Mouse (Mus musculus): ENCODE results near the gene Gstcd. TPM values are rescaled to one million over a fixed set of nuclear protein-coding genes. Genes with fewer than 3 reads are reported as not detected.
A peak's percentile ranks its signal among the peaks of the same experiment; 100 is the strongest.

The Gstcd gene
- polyA plus RNA-seq, 1 experiment from 2014 or later = 3.7 TPM

DNA sequence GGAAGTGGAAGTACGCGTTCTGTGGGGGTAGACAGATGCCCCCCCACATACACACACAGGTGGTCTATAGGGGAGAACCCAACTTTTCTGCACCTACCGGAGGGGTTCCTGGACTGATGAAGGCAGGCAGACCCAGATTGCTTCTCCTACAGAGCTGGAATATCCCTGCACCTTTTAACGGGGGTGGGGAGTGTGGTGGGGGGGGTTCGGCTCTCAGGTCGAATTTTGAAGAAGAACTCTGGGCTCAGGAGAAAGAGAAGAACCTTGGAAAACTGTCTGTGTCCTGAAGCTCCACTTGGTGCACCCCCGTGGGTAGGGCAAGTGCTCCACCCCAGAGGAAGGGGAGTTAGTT lies 141.3 kb downstream of the Gstcd start:
- Histone ChIP-seq H3K9me3 (replicated peaks) (no peaks in the 10 kb centered on the region), H3K27me3 (peaks cover 53% of the 10 kb centered on the region), H3K27ac (no peak overlapping the region), H3K4me2 (peak overlapping the region; percentile 78), H3K4me3 (replicated peaks) (peak overlapping the region; percentile 62), H3K9ac (peak overlapping the region; percentile 39; the same call in 1 of the 2 replicates), H3K36me3 (no peaks in the 10 kb centered on the region), H3K4me1 (replicated peaks) (peaks cover 4% of the 10 kb centered on the region; the same call in 1 of the 2 replicates)
- no peak for DNase-seq
- no peak; the same call in 1 of the 2 replicates for ATAC-seq (ENCODE audit: low read depth)
- WGBS (ENCODE audit: insufficient replicate concordance) = 15% methylated on average over 7 of the region's 7 CpGs

DNA sequence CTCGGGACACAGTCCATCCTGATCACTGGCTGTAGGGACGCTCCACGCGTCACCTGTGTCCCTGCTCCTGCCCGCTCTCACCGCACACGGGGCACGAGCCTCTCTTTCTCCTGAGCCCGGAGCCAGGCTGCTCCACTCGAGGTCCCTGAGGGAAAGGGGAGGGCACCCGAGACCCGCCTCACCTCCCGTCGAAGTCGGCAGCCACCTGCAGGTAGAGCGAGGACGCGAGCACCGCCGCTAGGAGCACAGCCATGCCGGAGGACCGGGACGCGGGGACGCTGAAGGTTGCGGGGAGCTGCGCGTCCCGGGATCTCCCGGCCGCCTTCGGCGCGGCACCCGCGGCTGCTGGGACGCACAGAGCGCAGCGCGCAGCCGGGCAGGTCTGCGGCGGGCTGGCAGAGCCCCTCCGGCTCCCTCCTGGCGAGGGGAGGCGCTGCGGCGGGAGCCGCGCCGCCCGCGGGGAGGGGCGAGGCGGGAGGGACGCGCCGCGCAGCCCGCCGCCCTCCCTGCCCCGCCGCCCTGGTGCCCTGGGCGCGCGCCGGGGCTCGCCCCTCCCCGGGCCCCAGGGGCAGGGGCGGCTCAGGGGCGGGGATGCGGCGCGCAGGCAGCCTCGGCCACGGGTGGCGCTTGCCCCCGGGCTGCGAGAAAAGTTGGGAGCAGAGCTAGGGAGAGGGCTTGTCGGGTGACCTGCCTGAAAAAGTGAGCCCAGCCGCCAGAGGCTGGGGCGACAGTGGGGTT lies 141.9 kb downstream of the Gstcd start, which contains the start of gene Npnt:
Gene Npnt, minus strand, starts transcription at position 501 of the 738 bp plus-strand sequence.
- Histone ChIP-seq H3K4me2 (peak within 1 kb of the TSS; percentile 78), H3K27ac (no peak within 1 kb of the TSS), H3K36me3 (no peaks in the 10 kb centered on the region), H3K4me1 (replicated peaks) (peaks cover 4% of the 10 kb centered on the region; the same call in 1 of the 2 replicates), H3K9me3 (replicated peaks) (no peaks in the 10 kb centered on the region), H3K4me3 (replicated peaks) (peak within 1 kb of the TSS; percentile 62), H3K27me3 (peaks cover 53% of the 10 kb centered on the region), H3K9ac (peak within 1 kb of the TSS; percentile 39)
- ATAC-seq (ENCODE audit: low read depth) (peak; percentile 67), DNase-seq (no peak)
- WGBS (ENCODE audit: insufficient replicate concordance) = under 1% methylated on average over 71 of the region's 82 CpGs

GRCm38 (mm10) chr3:132949380-132949790 lies 142.4 kb downstream of the Gstcd start:
- H3K27ac ChIP-seq = no peak overlapping the region
- no peaks in the 10 kb centered on the region for H3K9me3 ChIP-seq (replicated peaks)
- H3K36me3 ChIP-seq = no peaks in the 10 kb centered on the region
- peak overlapping the region; percentile 62 for H3K4me3 ChIP-seq (replicated peaks)
- H3K4me1 ChIP-seq (replicated peaks) = peaks cover 4% of the 10 kb centered on the region; the same call in 1 of the 2 replicates
- DNase-seq (no peak), ATAC-seq (ENCODE audit: low read depth) (peak; percentile 27)
- WGBS (ENCODE audit: insufficient replicate concordance) = 0% methylated on average over 21 of the region's 26 CpGs
- H3K9ac ChIP-seq = peak overlapping the region; percentile 39; the same call in 1 of the 2 replicates
- H3K27me3 ChIP-seq = peaks cover 53% of the 10 kb centered on the region
- peak overlapping the region; percentile 78 for H3K4me2 ChIP-seq

- ATAC-seq (ENCODE audit: low read depth) = no peak
- no peak overlapping the region for H3K4me3 ChIP-seq (replicated peaks)
- H3K9ac ChIP-seq = no peak overlapping the region
- no peaks in the 10 kb centered on the region for H3K9me3 ChIP-seq (replicated peaks)
- H3K4me2 ChIP-seq = no peak overlapping the region
- H3K36me3 ChIP-seq = no peaks in the 10 kb centered on the region
- WGBS (ENCODE audit: insufficient replicate concordance) = 23% methylated on average over 7 of the region's 7 CpGs
- no peak overlapping the region for H3K27ac ChIP-seq
- DNase-seq = no peak
- H3K4me1 ChIP-seq (replicated peaks) = peaks cover 4% of the 10 kb centered on the region; the same call in 1 of the 2 replicates
- peaks cover 53% of the 10 kb centered on the region for H3K27me3 ChIP-seq
Observed at GRCm38 (mm10) chr3:132948298-132948795, 143.5 kb downstream of the Gstcd start.

GRCm38 (mm10) chr3:132946086-132946485 lies 145.7 kb downstream of the Gstcd start:
- ATAC-seq (ENCODE audit: low read depth) = no peak
- WGBS (ENCODE audit: insufficient replicate concordance) = 68% methylated on average over 5 of the region's 5 CpGs
- no peak overlapping the region for H3K4me3 ChIP-seq (replicated peaks)

DNA sequence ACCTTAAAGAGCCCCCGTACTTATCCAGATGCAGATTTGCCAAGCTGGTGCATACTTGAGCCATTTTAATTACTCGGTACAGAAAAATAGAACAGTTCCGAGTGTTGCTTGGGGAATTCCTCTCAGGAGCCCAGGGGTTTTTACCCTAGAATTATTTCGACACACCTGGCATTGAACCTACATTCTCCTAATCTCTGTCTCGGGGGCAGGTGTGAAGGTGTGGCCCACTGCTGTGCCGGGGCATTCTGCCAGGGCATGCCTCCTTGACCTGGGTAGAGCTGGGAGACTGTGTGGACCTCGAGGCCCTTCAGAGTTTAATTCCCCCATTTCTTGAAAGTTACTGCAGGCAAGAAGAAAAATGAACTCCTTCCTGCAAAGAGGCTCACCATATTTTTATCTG lies 146.2 kb downstream of the Gstcd start:
- WGBS (ENCODE audit: insufficient replicate concordance) = 67% methylated on average over 7 of the region's 7 CpGs
- no peak overlapping the region for H3K4me3 ChIP-seq (replicated peaks)
- H3K9ac ChIP-seq = no peak overlapping the region
- no peak for ATAC-seq (ENCODE audit: low read depth)
- H3K4me1 ChIP-seq (replicated peaks) = peaks cover 4% of the 10 kb centered on the region; the same call in 1 of the 2 replicates
- DNase-seq = no peak
- no peak overlapping the region for H3K27ac ChIP-seq
- no peaks in the 10 kb centered on the region for H3K36me3 ChIP-seq
- H3K27me3 ChIP-seq = peaks cover 43% of the 10 kb centered on the region
- no peak overlapping the region for H3K4me2 ChIP-seq
- no peaks in the 10 kb centered on the region for H3K9me3 ChIP-seq (replicated peaks)

More at GRCm38 (mm10) chr3:132946086-132946485, 145.7 kb downstream of the Gstcd start:
- H3K36me3 ChIP-seq = no peaks in the 10 kb centered on the region
- no peaks in the 10 kb centered on the region for H3K9me3 ChIP-seq (replicated peaks)
- peaks cover 47% of the 10 kb centered on the region for H3K27me3 ChIP-seq
- H3K9ac ChIP-seq = no peak overlapping the region
- no peak overlapping the region for H3K4me2 ChIP-seq
- no peak overlapping the region for H3K27ac ChIP-seq
- DNase-seq = no peak
- peaks cover 4% of the 10 kb centered on the region; the same call in 1 of the 2 replicates for H3K4me1 ChIP-seq (replicated peaks)

- 77% methylated on average over 3 of the region's 3 CpGs for WGBS (ENCODE audit: insufficient replicate concordance)
- ATAC-seq (ENCODE audit: low read depth) (no peak), DNase-seq (no peak)
- Histone ChIP-seq H3K4me1 (replicated peaks) (peaks cover 4% of the 10 kb centered on the region; the same call in 1 of the 2 replicates), H3K4me3 (replicated peaks) (no peak overlapping the region), H3K27me3 (peaks cover 32% of the 10 kb centered on the region), H3K36me3 (no peaks in the 10 kb centered on the region), H3K9ac (no peak overlapping the region), H3K4me2 (no peak overlapping the region), H3K27ac (no peak overlapping the region), H3K9me3 (replicated peaks) (no peaks in the 10 kb centered on the region)
Observed at GRCm38 (mm10) chr3:132944609-132945008, 147.2 kb downstream of the Gstcd start.

- no peak overlapping the region for H3K4me2 ChIP-seq
- WGBS (ENCODE audit: insufficient replicate concordance) = 66% methylated on average over 7 of the region's 7 CpGs
- peaks cover 28% of the 10 kb centered on the region for H3K27me3 ChIP-seq
- no peak overlapping the region for H3K9ac ChIP-seq
- H3K4me1 ChIP-seq (replicated peaks) = peaks cover 2% of the 10 kb centered on the region; the same call in 1 of the 2 replicates
- no peaks in the 10 kb centered on the region for H3K9me3 ChIP-seq (replicated peaks)
- H3K36me3 ChIP-seq = no peaks in the 10 kb centered on the region
- ATAC-seq (ENCODE audit: low read depth) (no peak), DNase-seq (no peak)
- no peak overlapping the region for H3K4me3 ChIP-seq (replicated peaks)
- H3K27ac ChIP-seq = no peak overlapping the region
Observed at GRCm38 (mm10) chr3:132944193-132944592, 147.6 kb downstream of the Gstcd start.

DNA sequence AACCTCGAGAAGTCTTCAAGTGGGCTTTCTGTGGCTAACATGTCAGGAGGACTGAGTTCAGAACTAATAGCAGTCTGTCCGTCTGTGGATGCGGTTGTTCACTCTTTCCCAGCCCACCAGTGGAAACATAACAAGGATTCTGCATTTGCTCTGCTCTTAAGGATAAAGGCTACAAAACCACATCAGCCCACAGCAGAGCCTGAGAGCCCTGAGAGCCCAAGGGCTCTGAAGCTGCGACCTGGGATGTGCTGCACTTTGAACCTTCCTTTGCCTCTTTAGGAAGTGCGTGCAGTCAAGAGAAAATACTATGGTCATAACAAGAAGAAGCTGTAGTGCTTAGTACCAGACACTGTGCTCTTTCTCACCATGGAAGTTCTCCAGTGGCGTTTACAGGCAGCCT lies 149.1 kb downstream of the Gstcd start:
- DNase-seq (no peak), ATAC-seq (ENCODE audit: low read depth) (no peak)
- WGBS (ENCODE audit: insufficient replicate concordance) = 67% methylated on average over 6 of the region's 6 CpGs

DNA sequence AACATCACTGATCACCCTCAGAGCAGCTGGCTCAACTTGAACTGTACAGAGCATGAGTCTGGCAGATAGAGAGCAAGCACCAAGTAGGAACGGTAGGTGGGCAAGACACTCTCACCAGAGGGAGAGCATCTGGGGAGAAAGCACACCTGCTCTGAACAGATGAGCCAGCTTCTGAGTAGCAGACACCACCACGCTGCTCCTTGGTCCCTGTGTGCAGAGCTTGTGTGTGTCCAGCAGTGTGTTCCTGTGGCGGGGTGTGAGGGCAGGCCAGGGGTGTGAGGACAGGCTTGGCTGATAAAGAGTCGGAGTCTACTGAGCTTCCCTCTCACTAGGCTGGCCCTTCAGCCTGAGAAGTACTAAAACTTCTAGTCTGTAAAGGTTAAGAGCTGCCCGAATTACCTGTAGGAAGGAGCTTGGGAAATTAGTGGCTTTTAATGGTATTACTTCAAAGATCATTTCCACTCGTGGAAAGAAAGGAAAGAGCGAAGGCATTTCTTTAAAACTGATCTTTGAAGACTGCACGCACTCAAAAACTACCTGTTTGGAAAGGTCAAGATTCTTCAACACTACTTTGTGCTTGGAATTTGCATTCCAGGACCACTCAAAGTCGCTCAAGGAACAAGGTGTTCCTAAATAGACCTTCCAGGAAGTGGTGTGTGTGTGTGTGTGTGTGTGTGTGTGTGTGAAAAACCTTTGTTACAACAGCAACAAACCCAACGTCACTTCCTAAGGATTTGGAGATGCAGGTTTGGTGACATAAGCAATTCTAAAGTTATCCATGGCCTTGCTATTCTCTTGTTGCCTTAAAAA lies 151.4 kb downstream of the Gstcd start:
- 61% methylated on average over 10 of the region's 10 CpGs for WGBS (ENCODE audit: insufficient replicate concordance)
- H3K9ac ChIP-seq = no peak overlapping the region
- no peak overlapping the region for H3K27ac ChIP-seq
- no peak overlapping the region for H3K4me3 ChIP-seq (replicated peaks)
- no peaks in the 10 kb centered on the region for H3K4me1 ChIP-seq (replicated peaks)
- DNase-seq = no peak
- H3K36me3 ChIP-seq = no peaks in the 10 kb centered on the region
- H3K4me2 ChIP-seq = no peak overlapping the region
- ATAC-seq (ENCODE audit: low read depth) = no peak
- H3K9me3 ChIP-seq (replicated peaks) = no peaks in the 10 kb centered on the region
- H3K27me3 ChIP-seq = no peaks in the 10 kb centered on the region

More for the DNA sequence above, 149.1 kb downstream of the Gstcd start:
- Histone ChIP-seq H3K36me3 (no peaks in the 10 kb centered on the region), H3K9ac (no peak overlapping the region), H3K4me2 (no peak overlapping the region), H3K4me1 (replicated peaks) (no peaks in the 10 kb centered on the region), H3K27ac (no peak overlapping the region), H3K4me3 (replicated peaks) (no peak overlapping the region), H3K9me3 (replicated peaks) (no peaks in the 10 kb centered on the region), H3K27me3 (peaks cover 14% of the 10 kb centered on the region)

DNA sequence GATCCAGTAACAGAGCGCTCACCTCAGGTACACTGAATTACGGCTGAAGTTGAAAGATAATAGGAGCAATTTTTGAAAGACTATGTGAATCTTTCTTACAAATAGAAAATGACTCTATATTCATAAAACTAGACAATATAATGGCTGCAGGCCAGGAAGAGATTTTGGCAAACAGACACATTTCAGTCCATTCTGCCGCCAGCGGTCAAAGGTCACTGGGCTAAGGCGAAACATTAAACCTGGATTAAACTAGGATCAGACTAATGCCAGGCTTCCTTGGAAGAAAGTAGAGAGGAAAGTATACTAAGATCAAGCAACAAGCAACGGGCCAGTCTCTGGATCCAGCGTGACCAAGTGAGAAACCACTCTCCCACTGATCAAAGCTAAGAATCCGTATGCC lies 152.8 kb downstream of the Gstcd start:
- 76% methylated on average over 8 of the region's 8 CpGs for WGBS (ENCODE audit: insufficient replicate concordance)

More for the DNA sequence above, 152.8 kb downstream of the Gstcd start:
- no peak for DNase-seq
- no peaks in the 10 kb centered on the region for H3K27me3 ChIP-seq
- no peaks in the 10 kb centered on the region for H3K36me3 ChIP-seq
- ATAC-seq (ENCODE audit: low read depth) = no peak
- H3K27ac ChIP-seq = no peak overlapping the region
- no peak overlapping the region for H3K4me3 ChIP-seq (replicated peaks)
- no peak overlapping the region for H3K4me2 ChIP-seq
- H3K9ac ChIP-seq = no peak overlapping the region
- no peaks in the 10 kb centered on the region for H3K4me1 ChIP-seq (replicated peaks)
- no peaks in the 10 kb centered on the region for H3K9me3 ChIP-seq (replicated peaks)
